Mouse (Mus musculus) fibroblast of lung, adult 2 months (primary cell): ENCODE results near the gene Fam228b.
"Not testable (repeated sequence)": the region's sequence is repeated elsewhere in the genome, so short reads cannot be mapped to it uniquely, and the experiment has no call there.

Experiments
- DNase-seq: peaks from one replicate; pipeline ENCODE4 v3.0.0-alpha.2; 2011; ENCODE audit warnings: low read depth

The Fam228b gene

DNA sequence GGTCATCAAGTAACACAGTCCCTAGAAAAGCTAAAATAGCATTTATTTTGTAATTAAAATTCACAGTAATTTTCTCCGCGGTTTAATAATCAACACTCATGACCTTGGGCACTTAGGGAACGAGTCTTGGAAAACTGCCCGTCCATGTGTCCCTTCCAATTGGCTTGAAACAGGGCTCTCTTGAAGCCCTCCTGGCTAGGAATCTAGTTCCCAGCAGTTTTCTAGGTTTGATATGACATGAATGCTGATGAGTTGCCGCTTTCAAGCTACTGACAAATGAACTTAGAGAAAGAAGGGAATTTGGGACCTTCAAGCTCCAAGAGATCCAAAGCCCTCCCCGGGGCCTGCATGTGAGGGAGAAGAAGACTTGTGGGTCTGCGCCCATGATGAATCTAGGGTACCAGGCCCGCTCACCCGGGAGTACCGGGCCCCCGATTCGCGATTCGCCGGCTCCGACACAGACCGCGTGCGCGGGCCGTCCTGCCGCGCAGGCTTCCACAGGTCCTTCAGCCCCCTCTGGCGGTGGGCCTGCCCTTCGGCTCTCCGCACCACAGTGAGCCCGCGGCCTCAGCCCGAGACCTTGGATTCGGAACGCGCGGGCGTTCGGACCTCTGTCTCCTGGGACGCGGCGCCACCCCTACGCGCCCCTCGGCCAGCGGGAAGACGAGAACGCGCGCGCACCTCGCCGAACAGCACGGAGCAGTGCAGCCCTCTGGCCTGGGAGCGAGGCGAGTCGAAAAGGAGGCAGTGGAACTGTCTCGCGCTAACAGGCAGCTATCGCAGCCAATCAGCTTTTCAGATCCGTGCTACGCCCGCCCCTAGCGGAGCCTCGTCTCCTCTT lies at the start of gene Fam228b, which contains the start of gene Pfn4:
Gene Fam228b, minus strand, starts transcription at position 776 of the 841 bp plus-strand sequence.
Gene Pfn4, plus strand, starts transcription at position 531 of the 841 bp plus-strand sequence.
- peak; percentile 77 for DNase-seq

- peak; percentile 92 for DNase-seq
Measured at GRCm38 (mm10) chr12:4817361-4818101, 48.5 kb upstream of the Fam228b start, which contains the start of gene Sf3b6. Sf3b6 (plus strand) TSS chr12:4817544.

- no peak for DNase-seq
Measured at GRCm38 (mm10) chr12:4816680-4817360, 47.8 kb upstream of the Fam228b start.

- DNase-seq: no peak
Measured at GRCm38 (mm10) chr12:4813636-4814035, 44.6 kb upstream of the Fam228b start.

DNA sequence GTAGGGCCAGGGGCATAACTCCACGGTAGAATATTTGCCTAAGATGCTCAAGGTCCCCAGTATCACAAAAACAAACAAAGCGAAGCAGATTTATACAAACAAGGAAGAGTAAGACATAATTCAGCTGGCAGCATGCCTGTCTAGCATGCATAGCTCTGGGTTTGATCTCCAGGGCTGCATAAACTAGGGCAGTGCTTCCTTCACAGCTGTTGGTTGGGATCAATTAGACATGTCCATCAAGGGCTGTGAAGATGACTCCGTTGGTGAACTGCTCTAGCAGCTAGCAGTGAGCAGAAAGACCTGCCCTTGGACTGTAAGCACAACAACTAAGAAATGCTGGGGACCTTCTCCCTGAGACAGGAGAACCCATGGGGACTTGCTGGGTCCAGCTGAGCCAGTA lies 42.6 kb upstream of the Fam228b start:
- DNase-seq: no peak

- DNase-seq: no peak
Measured at GRCm38 (mm10) chr12:4811036-4811435, 42.0 kb upstream of the Fam228b start.

DNA sequence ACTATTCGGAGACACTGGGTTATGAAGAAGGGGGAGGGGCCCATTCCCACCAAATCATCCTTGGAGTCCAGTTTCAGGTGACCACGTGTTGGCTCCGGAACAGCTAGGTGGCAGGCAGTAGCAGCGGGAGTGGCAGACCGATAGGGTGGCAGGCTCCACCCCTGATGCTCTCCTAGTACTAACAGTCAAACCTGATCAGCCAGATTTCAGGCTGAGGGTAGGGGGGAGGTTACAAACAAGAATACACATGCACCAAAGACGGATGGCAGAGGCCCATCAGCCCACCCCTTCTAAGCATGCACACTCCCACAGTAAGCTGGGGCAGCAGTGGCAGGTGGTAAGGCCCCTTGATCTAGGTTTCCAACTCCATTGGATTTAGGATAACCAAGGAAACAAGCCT lies 28.4 kb upstream of the Fam228b start:
- DNase-seq: not testable (repeated sequence)

- DNase-seq: no peak
Measured at GRCm38 (mm10) chr12:4793718-4794117, 24.7 kb upstream of the Fam228b start.

DNA sequence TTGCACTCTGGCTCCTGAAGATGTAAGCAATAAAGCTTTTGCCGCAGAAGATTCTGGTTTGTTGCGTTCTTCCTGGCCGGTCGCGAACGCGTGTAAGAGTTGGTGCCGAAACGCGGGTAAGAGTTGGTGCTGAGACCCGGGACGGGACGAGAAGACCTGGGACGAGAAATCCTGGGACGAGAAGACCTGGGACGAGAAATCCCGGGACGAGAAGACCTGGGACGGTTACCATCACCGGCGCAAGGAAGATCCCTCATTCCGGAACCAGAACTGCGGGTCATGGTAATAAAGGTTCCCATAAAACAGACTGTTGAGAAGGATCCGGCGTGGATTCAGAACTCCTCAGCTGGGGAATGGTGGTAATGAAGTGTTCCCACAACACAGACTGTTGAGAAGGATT lies 19.1 kb upstream of the Fam228b start:
- not testable (repeated sequence) for DNase-seq

DNA sequence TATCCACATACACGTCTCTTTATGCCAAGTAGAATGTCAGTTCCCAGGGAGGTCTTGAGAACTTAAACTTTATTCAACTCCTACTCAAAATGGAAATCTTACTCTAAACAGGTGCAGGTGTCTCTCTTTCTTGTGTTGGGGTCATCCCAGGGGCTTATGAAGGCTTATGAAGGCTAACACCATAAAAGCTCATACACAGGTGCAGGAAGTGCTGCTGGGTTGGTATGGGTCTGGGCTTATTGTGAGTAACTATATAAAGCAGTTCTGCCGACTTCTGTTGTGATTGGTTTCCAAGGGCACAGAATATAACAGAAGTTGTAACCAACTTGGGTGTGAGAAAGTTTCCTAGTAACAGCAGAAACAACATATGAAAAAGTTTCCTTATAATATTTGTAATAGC lies 15.4 kb upstream of the Fam228b start:
- no peak for DNase-seq

DNA sequence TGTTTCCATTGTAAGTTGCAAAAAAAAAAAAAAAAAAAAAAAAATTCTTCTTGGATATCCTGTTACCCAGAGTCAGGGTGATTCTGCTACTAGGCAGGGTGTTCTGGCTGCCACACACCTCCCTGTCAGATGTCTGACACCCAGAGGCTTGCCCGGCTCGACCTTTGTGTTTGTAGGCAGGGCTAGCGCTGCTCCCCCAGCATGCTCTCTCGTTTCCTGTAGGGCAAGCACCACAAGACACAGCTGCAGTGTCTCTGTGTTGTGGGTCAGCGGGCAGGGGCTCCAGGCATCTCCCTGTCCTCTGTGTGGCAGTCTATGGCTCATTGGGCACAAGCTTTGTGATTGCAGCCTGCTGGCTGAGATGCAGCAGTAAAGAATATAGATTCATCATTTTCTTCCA lies 14.5 kb upstream of the Fam228b start:
- no peak for DNase-seq

DNA sequence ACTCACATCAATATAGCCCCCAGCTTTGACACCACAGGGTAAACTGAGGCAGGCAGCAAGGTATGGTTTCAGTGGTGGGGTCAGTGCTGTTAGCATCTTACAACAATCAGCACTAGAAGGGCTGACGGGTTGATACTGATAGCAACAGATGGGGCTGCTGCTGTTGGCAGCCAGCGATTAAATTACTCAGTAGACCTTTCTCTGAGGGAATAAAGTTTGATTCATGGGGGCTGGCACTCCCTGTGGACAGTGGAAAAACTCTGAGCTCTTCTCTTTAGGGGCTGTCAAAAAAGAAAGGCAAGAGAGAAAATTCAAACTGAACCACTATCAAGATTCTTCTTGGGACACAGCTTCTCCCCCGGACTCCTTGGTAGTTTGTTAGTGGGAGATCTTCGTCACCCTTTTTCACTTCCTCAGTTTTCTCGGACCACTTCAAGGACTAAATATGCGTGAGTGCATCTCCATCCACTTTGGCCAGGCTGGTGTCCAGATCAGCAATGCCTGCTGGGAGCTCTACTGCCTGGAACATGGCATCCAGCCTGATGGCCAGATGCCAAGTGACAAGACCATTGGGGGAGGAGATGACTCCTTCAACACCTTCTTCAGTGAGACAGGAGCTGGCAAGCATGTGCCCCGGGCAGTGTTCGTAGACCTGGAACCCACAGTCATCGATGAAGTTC lies 12.8 kb upstream of the Fam228b start:
- DNase-seq: not testable (repeated sequence)

DNA sequence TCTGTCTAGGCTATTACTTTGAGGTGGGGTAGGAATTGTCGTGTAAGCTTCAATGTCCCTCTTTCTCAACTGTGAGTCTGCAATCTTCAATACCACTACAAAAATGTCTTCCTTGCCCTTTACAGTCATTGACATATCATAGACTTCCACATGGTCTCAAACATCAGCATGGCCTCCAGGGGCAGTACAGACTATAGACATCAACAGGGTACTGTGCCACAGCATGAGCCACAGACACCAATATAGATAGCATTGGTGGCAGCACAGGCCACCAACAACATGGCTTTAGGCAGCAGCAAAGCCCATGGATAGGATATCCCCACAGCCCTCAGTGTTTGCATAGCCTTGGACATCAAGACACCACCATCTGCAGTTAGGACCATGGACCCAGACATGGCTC lies 12.2 kb upstream of the Fam228b start:
- DNase-seq: no peak

DNA sequence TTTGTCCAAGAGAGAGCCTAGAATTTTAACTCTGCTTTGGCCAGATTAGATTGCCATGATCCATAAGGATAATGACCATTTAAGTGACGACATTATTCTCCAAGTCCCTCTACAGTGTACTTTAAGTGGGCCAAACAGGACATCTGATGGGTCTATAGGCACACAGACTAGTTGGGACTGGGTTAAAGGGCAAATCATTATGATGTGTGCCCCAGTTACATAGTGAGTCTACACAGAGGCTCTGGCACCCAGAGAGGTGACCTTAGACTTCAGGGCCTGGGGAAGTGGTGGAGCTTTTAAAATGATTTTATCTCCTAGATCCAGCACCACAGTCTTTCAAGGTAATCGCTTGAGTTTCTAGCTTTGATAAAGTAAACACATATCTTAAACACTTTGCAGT lies 11.2 kb upstream of the Fam228b start:
- DNase-seq: no peak

DNA sequence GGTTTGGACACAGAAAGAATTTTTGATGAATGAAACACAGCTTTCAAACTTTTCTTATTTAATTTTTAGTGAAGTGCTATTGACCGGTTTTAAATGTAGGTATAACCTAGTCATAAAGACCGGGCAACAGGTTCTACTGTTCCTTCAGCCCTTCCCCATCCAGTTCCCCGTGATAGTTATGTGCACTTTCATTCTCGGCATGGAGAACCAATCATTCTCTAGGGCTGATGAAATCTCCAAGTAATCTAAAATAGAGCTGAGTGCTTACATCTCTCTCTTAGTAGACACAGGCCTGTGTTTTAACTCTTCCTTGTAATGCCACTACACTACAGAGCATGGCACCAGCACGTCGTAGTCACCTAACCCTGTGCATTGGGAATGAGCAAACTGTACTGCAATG lies 8.7 kb upstream of the Fam228b start:
- no peak for DNase-seq

DNA sequence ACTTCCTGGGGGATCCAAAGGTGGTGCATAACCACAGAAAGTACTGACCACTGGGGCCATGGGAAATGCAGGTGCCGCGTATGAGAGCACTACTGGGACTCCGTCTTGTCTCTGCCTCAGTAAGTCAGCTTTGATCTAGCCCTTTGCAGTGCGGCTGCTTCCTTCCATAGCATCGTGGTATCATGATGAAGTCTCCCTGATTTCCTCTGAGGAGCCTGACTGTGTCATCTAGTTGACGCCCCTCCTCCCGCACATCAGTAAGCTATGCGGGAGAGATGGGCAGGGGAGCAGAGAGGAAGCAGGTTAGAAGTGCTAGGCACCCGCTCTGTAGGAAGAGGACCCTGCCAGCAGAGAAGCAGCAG lies 6.5 kb upstream of the Fam228b start:
- no peak for DNase-seq

- no peak for DNase-seq
Measured at GRCm38 (mm10) chr12:4774895-4775587, 6.0 kb upstream of the Fam228b start.

DNA sequence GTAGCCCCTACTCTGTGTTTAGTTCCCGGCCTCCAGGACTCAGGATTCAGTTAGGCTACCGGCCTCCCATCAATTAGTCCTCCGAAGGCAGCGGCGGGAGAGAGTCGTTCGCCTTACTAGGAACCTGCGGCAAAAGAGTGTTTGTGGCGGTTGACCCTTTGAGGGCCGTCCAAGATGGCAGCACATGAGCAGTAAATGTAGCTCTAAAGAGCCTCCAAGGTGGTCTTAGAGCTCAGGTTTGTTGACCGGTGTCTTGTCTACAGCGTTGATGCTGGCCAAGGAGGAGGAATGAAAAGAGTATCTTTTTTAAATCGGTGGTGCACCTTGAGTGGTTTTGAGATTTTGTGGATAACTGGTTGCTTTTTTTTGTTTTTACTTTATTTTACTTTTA lies 261 bp upstream of the Fam228b start:
- no peak for DNase-seq

DNA sequence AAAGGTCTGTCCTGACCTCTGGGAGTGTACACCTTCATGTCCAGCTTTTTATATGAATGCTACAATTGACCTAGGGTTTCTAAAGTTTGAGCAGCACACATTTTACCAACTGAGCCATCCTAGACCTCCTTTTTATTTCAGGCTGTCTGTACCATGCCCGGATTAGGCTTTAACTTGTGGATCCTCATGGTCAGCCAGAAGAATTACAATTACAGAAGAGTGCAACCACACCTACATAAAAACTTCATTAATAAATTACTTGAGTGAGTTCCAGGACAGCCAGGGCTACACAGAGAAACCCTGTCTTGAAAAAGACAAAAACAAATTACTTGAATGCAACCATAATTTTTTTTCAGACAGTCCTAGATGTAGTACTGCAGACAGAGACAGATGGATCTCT lies 12.0 kb downstream of the Fam228b start:
- DNase-seq: no peak

GRCm38 (mm10) chr12:4754451-4754850 lies 14.6 kb downstream of the Fam228b start:
- DNase-seq: not testable (repeated sequence)

GRCm38 (mm10) chr12:4744486-4744885 lies 24.6 kb downstream of the Fam228b start:
- DNase-seq: peak; percentile 1
